ENCODE assay signal across 16 mouse cellular contexts in the genomic region with DNA sequence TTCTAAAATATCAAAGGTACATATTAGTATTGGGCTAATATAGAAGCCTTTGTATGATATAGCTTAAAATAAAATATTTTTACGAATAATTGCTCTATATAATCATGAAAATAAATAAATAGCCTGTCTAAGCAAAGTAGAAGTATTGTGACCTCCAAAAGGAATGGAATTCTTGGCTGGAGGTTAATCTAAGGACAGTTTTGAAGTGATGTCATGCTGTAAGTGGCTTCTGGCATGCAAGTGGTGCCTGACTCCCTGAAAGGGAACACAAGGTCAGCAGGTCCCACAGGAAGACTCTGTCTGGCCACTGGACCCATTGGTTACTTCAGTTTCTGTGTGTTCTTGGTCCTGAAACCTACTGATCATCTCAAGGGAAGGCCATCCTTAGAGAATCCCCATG.
"Had no signal": no experiment of that assay in that cellular context is flagged by ENCODE, and none has a peak within 500 bp of the region (broad histone marks: within the 10 kb centered on the region; RNA-seq: fewer than 3 reads in every experiment).

No protein-coding gene starts in this region.

- H3K27me3 ChIP-seq: lung, embryonic 15.5 days; megakaryocyte, embryonic 14.5 days; midbrain, embryonic 13.5 days; midbrain, embryonic 15.5 days; neural tube, embryonic 12.5 days had no signal

- DNase-seq: lung, adult 2 months; lung, postnatal 14 days; lung, postnatal 36 days; right cerebral cortex, postnatal 14 days; spleen, adult 18-20 months; thymus, adult 18-20 months; thymus, postnatal 14 days; thymus, postnatal 36 days had no signal

- H3K9ac ChIP-seq: lung, embryonic 15.5 days; midbrain, embryonic 13.5 days; midbrain, embryonic 15.5 days; neural tube, embryonic 12.5 days had no signal

- H3K4me1 ChIP-seq: lung, embryonic 15.5 days; megakaryocyte, embryonic 14.5 days; midbrain, embryonic 13.5 days; midbrain, embryonic 15.5 days; neural tube, embryonic 12.5 days had no signal

- H3K9me3 ChIP-seq: lung, embryonic 15.5 days; megakaryocyte, embryonic 14.5 days; midbrain, embryonic 13.5 days; midbrain, embryonic 15.5 days; neural tube, embryonic 12.5 days had no signal

- H3K4me2 ChIP-seq: lung, embryonic 15.5 days; midbrain, embryonic 11.5 days; midbrain, embryonic 13.5 days; midbrain, embryonic 15.5 days; neural tube, embryonic 12.5 days had no signal

- ATAC-seq: lung, postnatal 0 days; midbrain, embryonic 13.5 days; midbrain, embryonic 15.5 days had no signal

- H3K27ac ChIP-seq: lung, embryonic 15.5 days; macrophage; midbrain, embryonic 13.5 days; midbrain, embryonic 15.5 days; neural tube, embryonic 12.5 days had no signal

- H3K36me3 ChIP-seq: lung, embryonic 15.5 days; midbrain, embryonic 13.5 days; midbrain, embryonic 15.5 days; neural tube, embryonic 12.5 days had no signal

- H3K4me3 ChIP-seq: lung, embryonic 15.5 days; megakaryocyte, embryonic 14.5 days; midbrain, embryonic 13.5 days; midbrain, embryonic 15.5 days; neural tube, embryonic 12.5 days had no signal
